Mouse (Mus musculus) heart, embryonic 13.5 days (tissue): ENCODE results near the gene Rhog. TPM values are rescaled to one million over a fixed set of nuclear protein-coding genes. Genes with fewer than 3 reads are reported as not detected.

Source experiments
- ATAC-seq: fragments of 200-750 bp; cut with Nextera tagmentation; 2 replicates; pipeline ENCODE4 v1.8.0; 2017; ENCODE audit warnings: moderate TSS enrichment; ENCODE audit not compliant: insufficient number of reproducible peaks, low FRiP score, low TSS enrichment; ENCODE audit errors: extremely low read depth
- H3K27ac ChIP-seq: fragments of 300-500 bp; sonication (generic); replicated peaks from 2 replicates; pipeline ENCODE4 v1.5.1; 2015; ENCODE audit warnings: moderate library complexity, mild to moderate bottlenecking, inconsistent platforms
- H3K27me3 ChIP-seq: fragments of 300-500 bp; sonication (generic); replicated peaks from 2 replicates; pipeline ENCODE4 v1.6.1; 2015; ENCODE audit warnings: mild to moderate bottlenecking, inconsistent platforms
- H3K36me3 ChIP-seq: fragments of 300-500 bp; sonication (generic); 2 replicates; pipeline ENCODE4 v1.6.1; 2015; ENCODE audit warnings: mild to moderate bottlenecking, inconsistent platforms
- H3K4me1 ChIP-seq: fragments of 300-500 bp; sonication (generic); 2 replicates; pipeline ENCODE4 v1.6.1; 2015; ENCODE audit warnings: inconsistent platforms
- H3K4me2 ChIP-seq: fragments of 300-500 bp; sonication (generic); 2 replicates; pipeline ENCODE4 v1.6.1; 2015; ENCODE audit warnings: inconsistent platforms, mild to moderate bottlenecking, moderate library complexity
- H3K4me3 ChIP-seq: fragments of 300-500 bp; sonication (generic); 2 replicates; pipeline ENCODE4 v1.5.1; 2015; ENCODE audit warnings: moderate library complexity, mild to moderate bottlenecking, inconsistent platforms
- H3K9ac ChIP-seq: fragments of 300-500 bp; sonication (generic); 2 replicates; pipeline ENCODE4 v1.6.1; 2015; ENCODE audit warnings: inconsistent platforms, mild to moderate bottlenecking, moderate library complexity
- H3K9me3 ChIP-seq: fragments of 300-500 bp; sonication (generic); 2 replicates; pipeline ENCODE4 v1.6.1; 2016; ENCODE audit warnings: inconsistent platforms
- WGBS: fragments of 180-500 bp; shearing (Covaris S2); methylation state at CpG from one replicate; pipeline ENCODE4 v1.1.7; 2015; ENCODE audit warnings: mixed read lengths; 5-methylcytosine and 5-hydroxymethylcytosine counted together
- polyA plus RNA-seq: library from polyadenylated mRNA; unstranded; fragments of >200 nt; fragmentation: Nextera tagmentation; extraction: Ambion mirVana; gene quantifications from 2 replicates; pipeline ENCODE4 v1.2.1, GENCODE M21; 2015

Rhog gene
- polyA plus RNA-seq, 1 experiment from 2014 or later = 43.8 TPM

- Histone ChIP-seq H3K36me3 (no peaks in the 10 kb centered on the region), H3K4me2 (peak overlapping the region; percentile 78), H3K4me1 (peaks cover 50% of the 10 kb centered on the region), H3K27me3 (no peaks in the 10 kb centered on the region), H3K9ac (peak overlapping the region; percentile 95), H3K9me3 (no peaks in the 10 kb centered on the region), H3K4me3 (peak overlapping the region; percentile 91), H3K27ac (peak overlapping the region; percentile 96)
- peak; percentile 75 for ATAC-seq
- under 1% methylated on average over 36 of the region's 49 CpGs for WGBS
Measured at GRCm38 (mm10) chr7:102249896-102250630, 5.8 kb downstream of the Rhog start.

GRCm38 (mm10) chr7:102249531-102249895, 6.3 kb downstream of the Rhog start:
- H3K4me1 ChIP-seq = peaks cover 56% of the 10 kb centered on the region
- under 1% methylated on average over 23 of the region's 23 CpGs for WGBS
- peak; percentile 17 for ATAC-seq

GRCm38 (mm10) chr7:102248691-102249404, 7.0 kb downstream of the Rhog start:
- Histone ChIP-seq H3K27me3 (no peaks in the 10 kb centered on the region), H3K27ac (peak overlapping the region; percentile 96), H3K36me3 (0 out of 2 replicates have a peak, but pooled peaks cover 4% of the 10 kb centered on the region), H3K9me3 (no peaks in the 10 kb centered on the region), H3K4me3 (peak overlapping the region; percentile 91), H3K4me1 (peaks cover 62% of the 10 kb centered on the region), H3K4me2 (peak overlapping the region; percentile 78), H3K9ac (peak overlapping the region; percentile 95)
- 14% methylated on average over 16 of the region's 16 CpGs for WGBS
- no peak for ATAC-seq

More at GRCm38 (mm10) chr7:102249531-102249895, 6.3 kb downstream of the Rhog start:
- H3K9me3 ChIP-seq = no peaks in the 10 kb centered on the region
- H3K9ac ChIP-seq = peak overlapping the region; percentile 95
- no peaks in the 10 kb centered on the region for H3K36me3 ChIP-seq
- peak overlapping the region; percentile 78 for H3K4me2 ChIP-seq
- H3K27me3 ChIP-seq = no peaks in the 10 kb centered on the region
- peak overlapping the region; percentile 96 for H3K27ac ChIP-seq
- H3K4me3 ChIP-seq = peak overlapping the region; percentile 91

- 0 out of 2 replicates have a peak overlapping the region, but pooled peaks have one; percentile 44 for H3K27ac ChIP-seq
- H3K27me3 ChIP-seq = no peaks in the 10 kb centered on the region
- H3K4me1 ChIP-seq = peaks cover 79% of the 10 kb centered on the region
- H3K36me3 ChIP-seq = peaks cover 4% of the 10 kb centered on the region
- H3K4me3 ChIP-seq = peak overlapping the region; percentile 91
- ATAC-seq = no peak
- peak overlapping the region; percentile 95 for H3K9ac ChIP-seq
- peak overlapping the region; percentile 78 for H3K4me2 ChIP-seq
- 51% methylated on average over 12 of the region's 12 CpGs for WGBS
- H3K9me3 ChIP-seq = no peaks in the 10 kb centered on the region
Measured at GRCm38 (mm10) chr7:102246956-102247797, 8.7 kb downstream of the Rhog start.

GRCm38 (mm10) chr7:102246265-102246664, 9.6 kb downstream of the Rhog start:
- ATAC-seq = no peak
- H3K4me3 ChIP-seq = peak overlapping the region; percentile 10; the same call in 1 of the 2 replicates
- 54% methylated on average over 6 of the region's 6 CpGs for WGBS

GRCm38 (mm10) chr7:102245775-102246174, 10.1 kb downstream of the Rhog start:
- ATAC-seq = no peak
- Histone ChIP-seq H3K4me3 (peak overlapping the region; percentile 10; the same call in 1 of the 2 replicates), H3K4me1 (peaks cover 76% of the 10 kb centered on the region), H3K36me3 (peaks cover 18% of the 10 kb centered on the region), H3K27ac (peak overlapping the region; percentile 44), H3K9ac (peak overlapping the region; percentile 95), H3K9me3 (no peaks in the 10 kb centered on the region), H3K4me2 (peak overlapping the region; percentile 78), H3K27me3 (no peaks in the 10 kb centered on the region)
- WGBS = 0% methylated on average over 1 of the region's 1 CpGs

More at GRCm38 (mm10) chr7:102246265-102246664, 9.6 kb downstream of the Rhog start:
- Histone ChIP-seq H3K36me3 (peaks cover 13% of the 10 kb centered on the region), H3K4me2 (peak overlapping the region; percentile 78), H3K27ac (peak overlapping the region; percentile 44), H3K4me1 (peaks cover 81% of the 10 kb centered on the region), H3K9ac (peak overlapping the region; percentile 95), H3K9me3 (no peaks in the 10 kb centered on the region), H3K27me3 (no peaks in the 10 kb centered on the region)

- H3K36me3 ChIP-seq = peaks cover 26% of the 10 kb centered on the region
- peak overlapping the region; percentile 11; the same call in 1 of the 2 replicates for H3K4me2 ChIP-seq
- peak overlapping the region; percentile 12; the same call in 1 of the 2 replicates for H3K9ac ChIP-seq
- H3K27ac ChIP-seq = peak overlapping the region; percentile 44; the same call in 1 of the 2 replicates
- H3K4me1 ChIP-seq = peaks cover 76% of the 10 kb centered on the region
- no peak overlapping the region for H3K4me3 ChIP-seq
- H3K27me3 ChIP-seq = no peaks in the 10 kb centered on the region
- no peaks in the 10 kb centered on the region for H3K9me3 ChIP-seq
- no peak for ATAC-seq
- WGBS = 81% methylated on average over 3 of the region's 3 CpGs
Measured at GRCm38 (mm10) chr7:102244782-102245535, 10.9 kb downstream of the Rhog start.

GRCm38 (mm10) chr7:102243870-102244269, 12.0 kb downstream of the Rhog start:
- Histone ChIP-seq H3K36me3 (peaks cover 37% of the 10 kb centered on the region), H3K9me3 (no peaks in the 10 kb centered on the region), H3K4me3 (no peak overlapping the region), H3K27me3 (no peaks in the 10 kb centered on the region), H3K9ac (no peak overlapping the region), H3K4me2 (no peak overlapping the region), H3K4me1 (peaks cover 71% of the 10 kb centered on the region), H3K27ac (no peak overlapping the region)
- no peak for ATAC-seq
- WGBS = 75% methylated on average over 2 of the region's 2 CpGs

- ATAC-seq = no peak
- H3K27me3 ChIP-seq = no peaks in the 10 kb centered on the region
- no peak overlapping the region for H3K4me3 ChIP-seq
- no peak overlapping the region for H3K4me2 ChIP-seq
- 46% methylated on average over 3 of the region's 3 CpGs for WGBS
- H3K36me3 ChIP-seq = peaks cover 47% of the 10 kb centered on the region
- H3K9ac ChIP-seq = no peak overlapping the region
- no peaks in the 10 kb centered on the region for H3K9me3 ChIP-seq
- H3K4me1 ChIP-seq = peaks cover 62% of the 10 kb centered on the region
- H3K27ac ChIP-seq = no peak overlapping the region
Measured at GRCm38 (mm10) chr7:102242917-102243316, 12.9 kb downstream of the Rhog start.

GRCm38 (mm10) chr7:102242371-102242770, 13.5 kb downstream of the Rhog start:
- WGBS = 72% methylated on average over 5 of the region's 5 CpGs

More at GRCm38 (mm10) chr7:102242371-102242770, 13.5 kb downstream of the Rhog start:
- ATAC-seq = no peak
- no peak overlapping the region for H3K27ac ChIP-seq
- H3K36me3 ChIP-seq = peaks cover 52% of the 10 kb centered on the region
- H3K4me3 ChIP-seq = no peak overlapping the region
- H3K27me3 ChIP-seq = no peaks in the 10 kb centered on the region
- no peaks in the 10 kb centered on the region for H3K9me3 ChIP-seq
- no peak overlapping the region for H3K9ac ChIP-seq
- H3K4me1 ChIP-seq = peaks cover 56% of the 10 kb centered on the region
- no peak overlapping the region for H3K4me2 ChIP-seq
